Mouse (Mus musculus): ENCODE results near the gene Mllt3.

The Mllt3 gene

DNA sequence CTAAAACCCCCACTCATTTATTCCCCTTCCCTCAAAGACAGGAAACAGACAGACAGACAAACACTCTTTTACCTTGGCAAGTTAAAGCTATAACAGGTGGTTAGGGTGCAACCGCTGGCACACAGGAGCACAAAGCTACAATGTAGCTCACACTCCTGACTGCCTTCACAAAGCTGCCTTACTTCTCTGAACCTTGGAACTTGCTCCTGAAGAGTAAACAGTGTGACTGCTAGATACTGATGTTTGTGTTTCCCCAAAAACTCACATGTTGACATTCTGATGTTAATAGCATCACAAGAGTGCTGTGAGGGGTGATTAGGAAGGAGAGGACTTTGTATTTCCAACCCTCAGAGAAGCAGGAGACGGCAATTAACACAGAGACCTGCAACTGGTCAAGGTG, 151.6 kb downstream of the Mllt3 start:
- DNase-seq (ENCODE audit: low read depth, low spot score), result no peak

DNA sequence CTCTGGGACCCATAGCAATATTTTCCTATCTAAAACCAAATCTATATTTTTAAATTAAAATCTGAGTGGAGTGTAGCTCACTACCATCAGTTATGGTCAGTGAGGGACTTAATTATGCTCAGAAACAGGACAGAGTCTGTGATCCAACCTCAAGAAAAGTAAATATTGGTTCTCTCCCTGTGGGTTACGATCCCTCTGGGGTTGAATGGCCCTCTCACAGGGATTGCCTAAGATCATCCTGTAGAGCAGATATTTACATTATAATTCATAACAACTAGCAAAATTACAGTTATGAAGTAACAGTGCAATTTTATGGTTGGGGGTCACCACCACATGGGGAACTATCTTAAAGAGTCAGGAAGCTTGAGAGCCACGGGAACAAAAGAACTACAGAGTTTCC, 152.9 kb downstream of the Mllt3 start:
- no peak for DNase-seq (ENCODE audit: low read depth, low spot score)

DNA sequence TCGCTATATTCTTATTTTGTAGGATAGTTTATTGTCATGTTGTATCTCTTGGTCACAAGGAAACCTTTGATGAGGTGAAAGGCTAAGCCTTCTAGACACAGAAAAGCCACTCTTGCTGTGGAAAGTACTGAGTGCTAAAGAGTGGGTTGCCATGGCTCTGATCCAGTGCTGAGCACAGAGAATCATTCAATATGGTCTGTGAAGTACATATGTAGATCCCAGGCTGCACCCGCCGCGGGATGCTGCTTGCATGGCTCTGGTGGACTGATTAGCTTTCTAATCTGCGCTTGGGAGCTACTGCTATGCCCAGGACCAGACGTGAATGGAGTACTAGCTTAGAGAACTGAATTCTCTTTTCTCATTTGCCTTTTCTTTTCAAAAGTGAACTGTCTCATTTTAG, 154.5 kb downstream of the Mllt3 start:
- no peak for DNase-seq (ENCODE audit: low read depth, low spot score)

DNA sequence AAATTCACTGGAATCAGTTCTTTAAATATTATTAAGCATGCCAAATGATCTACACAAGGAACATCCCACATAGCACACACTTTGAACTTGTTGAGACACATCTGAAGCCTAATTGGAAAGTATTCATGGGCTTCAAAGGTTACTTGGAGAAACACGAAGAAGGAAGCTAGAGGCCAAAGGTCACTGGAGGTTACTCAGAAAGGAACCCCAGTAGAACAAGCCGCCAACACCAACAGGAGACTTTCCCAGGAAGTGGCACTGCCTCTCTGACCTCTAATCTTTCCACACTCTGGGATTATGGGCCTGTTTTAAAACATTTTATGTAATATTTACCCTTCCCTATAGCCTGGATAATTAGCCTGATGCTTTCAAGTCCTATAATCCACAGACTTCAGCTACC, 162.6 kb downstream of the Mllt3 start:
- no peak for DNase-seq (ENCODE audit: low read depth, low spot score)

DNA sequence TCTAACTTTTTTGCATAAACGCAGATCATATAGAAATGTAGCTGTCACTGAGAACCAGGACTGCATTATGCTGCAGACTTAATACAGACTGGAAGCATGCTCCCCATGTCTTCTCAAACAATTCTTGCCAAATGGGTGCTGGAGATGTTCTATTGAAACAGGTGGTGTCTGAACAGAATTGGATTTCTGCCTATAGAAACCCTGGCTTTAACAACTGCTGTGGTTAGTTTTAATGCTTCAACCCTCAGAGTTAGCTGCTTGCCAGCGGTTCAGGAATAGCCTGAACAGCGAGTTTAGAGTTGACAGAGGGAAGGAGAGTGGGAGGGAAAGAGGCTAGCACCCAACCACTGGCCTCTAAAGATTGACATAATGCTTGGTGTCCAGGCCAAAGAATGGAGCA, 166.6 kb downstream of the Mllt3 start:
- no peak for DNase-seq (ENCODE audit: low read depth, low spot score)

DNA sequence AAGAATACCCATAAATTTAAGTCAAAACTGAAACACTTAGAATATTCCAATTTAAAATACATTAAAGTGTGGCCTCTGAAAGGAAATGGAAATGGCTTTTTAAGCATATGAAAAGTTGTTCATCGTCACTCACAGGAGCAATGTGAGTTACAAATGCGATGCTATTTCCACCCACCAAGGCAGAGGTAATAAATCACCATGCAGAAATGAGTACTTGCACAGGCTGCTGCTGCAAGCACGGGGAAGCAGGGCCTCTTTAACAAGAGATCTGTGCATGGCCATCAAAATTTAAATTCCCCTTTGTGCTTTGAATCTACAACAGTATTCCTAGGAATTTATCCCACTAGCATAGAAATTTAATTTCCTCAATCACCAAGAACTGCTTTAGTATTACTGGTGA, 167.3 kb downstream of the Mllt3 start:
- no peak for DNase-seq (ENCODE audit: low read depth, low spot score)

DNA sequence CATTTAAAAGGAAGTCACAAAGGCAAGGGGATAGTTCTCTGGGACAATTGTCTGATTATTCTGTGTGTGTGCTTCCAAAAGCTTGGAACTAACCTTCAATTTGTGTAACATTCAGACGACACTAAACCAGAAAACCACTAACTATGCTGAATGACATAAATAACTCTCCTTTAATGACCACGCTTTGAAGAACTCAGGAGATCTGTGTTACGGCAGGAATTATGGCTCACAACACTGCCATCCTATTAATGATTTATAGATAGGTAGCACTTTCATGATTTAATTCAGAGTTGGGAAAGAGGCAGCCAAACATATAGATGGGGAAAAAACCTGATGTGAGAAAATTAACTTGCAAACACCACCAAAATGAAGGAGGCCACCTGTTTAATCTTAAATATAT, 168.1 kb downstream of the Mllt3 start:
- DNase-seq (ENCODE audit: low read depth, low spot score), result no peak

DNA sequence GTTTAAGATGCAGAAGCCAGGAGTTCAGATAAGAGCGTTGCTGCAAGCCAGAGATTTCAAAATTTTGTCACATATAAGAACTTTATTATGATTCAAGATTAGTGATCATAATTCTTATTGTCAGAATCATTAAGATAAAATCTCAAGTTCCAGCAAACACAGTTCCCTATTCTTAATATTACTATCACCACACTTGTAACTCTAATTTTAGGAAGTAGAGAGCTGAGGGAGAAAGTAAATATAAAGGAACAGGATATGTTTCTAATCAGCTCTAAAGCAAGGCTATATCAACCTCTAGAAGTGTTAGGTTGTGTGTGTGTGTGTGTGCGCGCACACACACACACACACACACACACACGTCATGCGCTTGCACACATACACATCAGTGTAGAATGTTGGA, 170.0 kb downstream of the Mllt3 start:
- DNase-seq (ENCODE audit: low read depth, low spot score), result no peak

DNA sequence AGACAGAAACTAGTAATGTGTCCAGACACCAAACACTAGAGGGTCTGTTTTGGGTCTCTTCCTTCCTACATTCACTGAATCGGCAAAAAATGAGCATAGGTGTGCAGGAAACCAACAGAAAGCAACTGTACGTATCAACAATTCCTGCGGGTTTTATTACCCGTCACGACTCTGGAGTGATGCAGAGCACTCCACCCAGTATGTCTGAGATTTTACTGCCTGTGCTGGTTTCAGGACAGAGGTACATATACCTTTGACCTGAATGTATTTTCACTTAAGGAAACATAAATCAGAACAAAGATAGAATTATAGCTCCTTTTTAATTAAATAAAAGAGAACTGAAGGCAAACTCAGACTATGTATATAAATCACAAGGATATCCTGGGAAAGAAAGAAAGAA, 172.4 kb downstream of the Mllt3 start:
- DNase-seq (ENCODE audit: low read depth, low spot score), result no peak

DNA sequence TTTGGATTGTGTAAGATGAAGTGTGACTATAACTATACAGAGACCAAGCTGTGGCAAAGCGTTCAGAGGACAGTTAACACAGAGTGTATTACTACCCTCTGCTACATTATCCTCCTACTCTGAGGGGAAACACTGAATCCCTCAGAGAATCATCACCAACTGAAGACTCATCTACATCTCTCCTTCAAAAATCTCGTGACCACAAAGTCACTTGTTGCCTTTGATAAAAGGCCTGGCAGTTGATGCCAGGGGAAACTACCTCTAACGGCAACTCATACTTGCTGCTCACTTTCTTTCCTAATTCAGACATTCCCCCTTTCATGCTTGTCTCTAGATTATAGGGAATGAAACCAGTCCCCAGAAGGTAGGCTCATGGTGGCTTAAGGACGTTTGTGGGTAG, 174.0 kb downstream of the Mllt3 start:
- DNase-seq (ENCODE audit: low read depth, low spot score), result peak; percentile 17

DNA sequence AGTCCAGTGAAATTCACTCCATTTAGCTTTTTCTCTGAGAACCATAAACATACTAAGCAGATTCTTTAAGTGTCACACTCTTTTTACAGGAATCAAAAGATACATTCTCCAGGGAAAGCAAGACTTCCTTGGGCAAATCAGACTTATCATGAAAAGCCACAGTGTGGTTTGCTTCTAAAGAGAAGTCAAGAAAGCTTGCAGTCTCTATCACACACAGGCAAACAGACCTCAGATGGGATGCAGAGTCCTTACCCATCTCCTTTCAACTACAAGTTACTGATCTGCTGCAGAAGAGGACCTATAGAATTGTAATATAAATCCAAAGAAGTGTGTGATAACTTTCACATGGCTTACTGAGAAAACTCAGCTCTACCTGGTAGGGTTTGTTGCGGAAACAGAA, 175.2 kb downstream of the Mllt3 start:
- DNase-seq (ENCODE audit: low read depth, low spot score), result no peak

DNA sequence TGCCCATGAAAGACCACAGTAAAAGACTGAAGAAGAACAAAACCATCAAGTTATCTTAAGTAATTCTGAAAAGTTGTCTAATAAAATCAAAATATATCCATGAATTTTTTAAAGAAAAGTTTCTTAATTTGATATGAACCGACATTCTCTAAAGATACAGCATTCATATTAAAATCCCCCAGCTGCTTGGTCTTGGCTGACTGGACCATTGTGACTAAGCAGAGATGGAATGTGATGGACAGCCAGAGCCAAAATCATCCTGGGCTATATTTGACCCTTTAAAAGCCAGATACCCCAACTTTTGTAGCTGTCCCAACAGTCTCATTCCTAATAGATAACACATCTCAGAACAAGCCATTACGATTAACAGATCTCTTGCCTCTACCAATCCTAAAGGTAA, 180.7 kb downstream of the Mllt3 start:
- DNase-seq (ENCODE audit: low read depth, low spot score), result no peak

DNA sequence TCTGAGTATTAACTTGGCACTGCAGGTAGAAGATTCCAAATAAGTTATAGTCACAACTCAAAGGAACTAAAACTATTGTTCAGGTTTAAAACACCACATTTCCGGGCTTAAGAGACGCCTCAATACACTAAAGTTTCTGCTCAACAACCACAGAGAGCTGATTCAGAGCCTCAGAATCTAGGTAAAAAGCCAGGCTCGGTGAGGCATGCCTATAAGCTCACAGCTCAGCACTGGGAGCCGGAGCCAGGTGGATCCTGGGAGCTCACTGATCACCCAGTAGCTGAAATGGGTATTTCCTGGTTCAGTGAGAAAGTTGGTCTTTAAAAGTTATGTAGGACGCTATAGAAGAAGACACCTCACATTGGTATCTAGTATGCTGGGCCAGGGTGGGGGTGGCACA, 183.1 kb downstream of the Mllt3 start:
- DNase-seq (ENCODE audit: low read depth, low spot score), result no peak

DNA sequence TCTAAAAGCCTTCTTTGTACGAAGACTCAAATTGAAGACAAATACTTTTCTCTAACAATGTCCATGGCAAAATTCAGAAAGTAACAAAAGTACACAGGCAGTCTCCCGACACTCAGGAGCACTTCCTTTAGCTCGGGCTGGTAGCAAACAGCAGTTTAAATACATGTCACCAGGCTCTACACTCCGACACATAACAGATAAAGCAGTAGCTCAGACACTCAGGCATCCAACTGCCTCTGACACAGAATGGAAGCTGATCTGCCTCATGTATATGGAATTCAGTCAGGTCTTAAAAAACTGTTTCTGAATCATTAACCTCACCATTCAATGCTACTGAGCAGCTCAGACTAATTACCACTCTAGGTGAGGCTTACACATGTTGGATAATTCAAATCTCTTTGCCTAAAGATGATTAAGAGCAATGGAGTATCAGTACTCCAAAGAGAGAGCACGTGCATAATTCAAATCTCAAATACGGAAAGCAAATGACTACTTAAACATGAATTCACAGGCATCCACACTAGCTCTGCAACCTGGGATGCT, 188.4 kb downstream of the Mllt3 start:
- DNase-seq (ENCODE audit: low read depth, low spot score), result no peak

DNA sequence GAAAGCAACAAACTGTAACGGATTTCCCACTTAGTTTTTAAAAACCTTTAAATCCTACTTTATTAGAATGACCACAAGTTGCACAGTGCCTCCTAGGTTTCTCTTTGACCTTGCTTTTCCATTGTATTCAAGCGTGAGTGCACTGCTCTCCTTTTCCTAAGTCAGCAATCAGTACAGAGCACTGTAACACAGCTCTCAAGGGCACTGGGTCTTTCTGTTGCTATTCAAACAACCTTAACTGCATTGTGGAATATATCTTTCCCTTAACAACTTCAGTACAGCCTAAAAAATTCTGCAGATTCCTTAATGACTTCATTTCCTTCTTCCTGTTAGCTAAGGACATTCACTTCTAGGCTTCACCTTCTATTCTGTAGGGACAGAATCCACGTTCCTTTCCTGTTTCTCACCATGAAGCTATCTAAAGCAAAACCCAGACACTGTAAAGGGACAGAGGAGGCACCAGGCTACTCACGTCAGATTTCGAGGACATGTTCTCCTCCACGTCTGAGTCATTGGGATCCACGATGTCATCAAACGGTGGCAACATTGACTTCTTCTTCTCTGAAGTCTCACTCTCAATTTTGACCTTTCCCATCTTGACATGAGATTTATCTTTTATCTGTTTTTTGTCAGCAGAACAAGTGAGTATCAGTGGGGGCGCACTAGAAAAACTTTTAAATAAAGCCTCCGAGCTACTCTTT, 192.8 kb downstream of the Mllt3 start:
- no peak for DNase-seq (ENCODE audit: low read depth, low spot score)

DNA sequence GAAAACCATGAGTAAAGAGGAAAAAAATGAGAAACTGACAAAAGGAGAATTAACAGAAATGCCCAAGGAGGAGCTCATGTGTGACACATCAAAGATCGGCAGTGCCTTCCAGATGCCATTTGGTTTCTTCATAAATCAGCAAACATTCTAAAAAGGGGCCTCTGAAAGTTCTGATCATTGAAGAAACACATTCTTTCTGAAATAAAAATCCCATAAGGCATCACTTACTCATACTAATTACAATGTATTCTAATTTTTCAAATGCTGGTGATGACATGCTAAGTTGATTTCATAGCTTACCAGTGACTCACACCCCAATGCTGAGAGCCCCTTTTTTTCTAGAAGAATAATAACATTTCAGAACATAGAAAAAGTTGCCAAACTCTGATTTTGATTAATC, 194.4 kb downstream of the Mllt3 start:
- no peak for DNase-seq (ENCODE audit: low read depth, low spot score)

DNA sequence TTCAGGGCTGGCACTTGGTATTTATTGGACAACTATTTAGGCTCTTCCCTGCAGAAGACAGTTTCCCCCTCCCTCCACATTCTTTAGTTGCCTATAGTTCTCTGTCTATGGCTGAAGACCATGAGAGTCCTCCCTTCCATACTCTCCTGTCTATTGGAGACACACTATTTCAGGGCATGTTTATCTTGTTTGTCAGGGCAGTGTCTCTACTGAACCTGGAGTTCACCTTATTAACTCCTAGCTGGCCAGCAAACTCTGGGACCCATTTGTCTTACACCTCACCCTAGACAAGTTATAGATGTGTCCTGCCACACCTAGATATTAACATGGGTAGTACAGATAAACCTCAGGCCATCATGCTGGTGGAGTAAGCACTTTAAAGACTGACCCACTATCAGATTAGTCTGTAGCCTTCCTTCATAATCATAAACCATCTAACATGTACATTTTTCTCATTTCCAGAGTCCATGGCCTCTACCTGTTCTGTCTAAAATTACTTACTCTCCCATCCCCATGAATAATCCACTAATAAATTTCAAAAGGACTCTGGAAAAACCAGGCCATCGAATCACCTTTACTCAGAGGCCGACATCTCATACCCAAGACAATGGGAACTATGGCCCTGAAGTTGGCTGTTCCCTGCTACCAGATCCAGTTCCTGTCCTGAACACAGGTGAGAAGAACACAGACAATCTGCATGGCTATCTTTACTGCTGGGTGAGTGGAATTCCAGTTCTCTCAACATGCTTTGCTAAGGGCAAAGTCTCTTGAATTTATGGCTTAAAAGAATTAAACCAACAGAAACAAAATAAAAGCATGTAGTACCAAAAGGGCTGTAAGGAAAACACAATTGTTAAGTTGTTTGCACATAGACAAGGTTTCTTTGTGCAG, 195.4 kb downstream of the Mllt3 start:
- no peak for DNase-seq (ENCODE audit: low read depth, low spot score)

DNA sequence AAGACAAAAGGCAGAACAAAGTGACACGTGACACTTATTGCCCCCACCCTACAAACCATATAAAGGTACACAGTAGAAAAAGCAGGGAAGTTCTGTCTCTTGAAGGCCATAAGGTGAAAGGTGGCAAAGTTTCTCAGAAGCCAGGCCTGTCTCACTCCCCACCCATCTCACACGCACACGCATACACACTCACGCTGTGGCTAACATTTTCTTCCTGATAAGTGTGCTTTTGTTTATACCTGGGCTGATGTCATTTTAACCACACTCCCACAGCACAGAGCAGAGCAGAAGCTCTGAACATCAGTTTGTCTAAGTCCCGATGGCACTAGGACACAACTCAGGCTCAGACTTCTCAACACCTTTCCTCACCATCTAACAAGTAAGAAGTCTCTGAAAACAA, 196.9 kb downstream of the Mllt3 start:
- peak; percentile 11 for DNase-seq (ENCODE audit: low read depth, low spot score)

DNA sequence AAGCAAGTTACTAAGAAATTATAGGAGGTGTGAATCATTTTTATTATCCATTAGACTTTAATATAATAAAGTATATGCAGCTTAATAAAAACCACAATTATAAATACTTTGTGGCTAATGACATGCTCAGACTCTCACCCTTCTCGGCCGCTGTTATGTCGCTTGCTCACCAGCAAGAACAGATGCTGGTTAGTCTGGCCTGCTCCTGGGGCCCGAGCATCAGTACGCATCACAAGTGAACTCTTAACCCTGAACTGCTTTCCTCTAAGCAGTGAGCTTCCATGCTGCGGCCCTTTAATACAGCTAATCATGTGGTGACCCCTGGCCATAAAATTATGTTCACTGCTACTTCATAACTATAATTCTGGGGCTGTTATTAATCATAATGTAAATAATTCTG, 198.0 kb downstream of the Mllt3 start:
- no peak for DNase-seq (ENCODE audit: low read depth, low spot score)

DNA sequence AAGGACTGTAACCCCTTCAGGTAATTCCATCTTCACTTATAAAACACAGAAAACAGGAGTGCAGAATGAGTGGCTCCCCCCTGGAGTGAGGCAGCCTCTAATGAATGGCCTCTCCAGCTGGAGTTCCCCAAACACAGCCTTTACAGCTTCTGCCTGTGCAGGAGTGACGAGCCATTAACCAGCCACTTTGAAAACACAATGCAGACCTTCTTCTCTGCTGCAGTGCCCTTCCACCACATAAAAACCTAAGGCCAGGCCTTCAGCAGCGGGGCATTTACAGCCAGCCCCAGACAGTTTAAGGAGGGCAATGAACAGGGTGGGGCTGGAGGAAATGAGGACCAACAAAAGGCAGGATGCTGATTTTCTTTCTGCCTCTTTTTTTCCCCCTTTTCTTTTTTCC, 198.9 kb downstream of the Mllt3 start:
- DNase-seq (ENCODE audit: low read depth, low spot score), result no peak

DNA sequence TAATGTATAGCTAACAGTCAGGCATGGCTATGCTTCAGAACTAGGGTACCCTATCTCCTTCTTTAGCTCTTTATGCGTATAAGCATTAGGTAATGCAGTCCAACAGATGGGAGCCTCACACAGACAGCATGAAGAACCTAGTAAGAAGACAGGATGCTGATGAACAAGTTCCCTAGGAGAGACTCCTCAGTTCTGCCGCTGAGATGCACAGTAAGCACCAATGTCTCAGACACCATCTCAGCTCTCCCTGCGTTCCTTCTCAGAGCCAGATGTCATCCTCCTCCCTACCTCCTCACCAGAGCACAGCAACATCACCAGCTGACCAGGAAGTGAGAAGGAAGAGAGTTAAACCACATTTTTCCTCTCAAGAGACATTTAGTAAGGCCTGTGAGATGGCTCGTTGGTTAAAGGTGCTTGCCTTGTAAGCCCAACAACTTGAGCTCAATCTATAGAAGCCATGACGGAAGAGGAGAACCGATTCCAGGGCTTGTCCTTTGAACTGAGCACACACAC, 202.3 kb downstream of the Mllt3 start:
- no peak for DNase-seq (ENCODE audit: low read depth, low spot score)

DNA sequence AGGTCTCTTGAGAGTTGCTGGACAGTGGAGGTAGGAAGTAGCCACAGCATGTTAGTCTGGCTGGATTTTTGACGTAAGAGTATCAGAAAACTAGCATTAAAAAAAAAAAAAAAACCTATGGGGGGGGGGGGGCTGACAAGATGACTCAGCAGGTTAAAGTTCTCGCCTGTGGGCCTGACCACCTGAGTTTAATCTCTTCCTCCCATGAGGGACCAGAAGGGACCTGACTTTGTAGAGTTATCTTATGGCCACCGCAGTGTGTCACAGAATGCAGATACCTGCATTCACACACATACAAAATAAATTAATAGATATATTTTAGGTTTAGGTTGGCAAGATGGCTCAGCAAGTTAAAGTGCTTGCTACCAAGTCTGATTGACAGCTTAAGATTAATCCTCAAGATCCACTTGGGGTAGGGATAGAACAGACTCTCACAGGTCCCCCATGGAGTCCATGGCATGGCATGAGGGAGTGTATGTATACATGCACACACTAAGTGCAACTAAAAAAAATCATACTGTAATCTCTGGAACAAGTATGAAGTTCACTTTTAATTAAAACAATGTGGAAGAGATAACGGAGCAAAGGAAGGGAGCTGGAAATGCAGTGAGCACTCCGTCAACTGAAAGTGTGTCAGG, 203.6 kb downstream of the Mllt3 start:
- no peak for DNase-seq (ENCODE audit: low read depth, low spot score)

All from CD4-positive, CD25-positive, alpha-beta regulatory T cell, adult 2 months (primary cell).